Mouse (Mus musculus): ENCODE results near the gene Mef2b. TPM values are rescaled to one million over a fixed set of nuclear protein-coding genes. Genes with fewer than 3 reads are reported as not detected.
"Not testable (repeated sequence)": the region's sequence is repeated elsewhere in the genome, so short reads cannot be mapped to it uniquely, and the experiment has no call there.

Gene Mef2b
- total and polyA plus RNA-seq, 2 experiments: 0.09 TPM; not detected in 1

- Histone ChIP-seq H3K79me2 (ENCODE audit: control insufficient read depth, insufficient read depth, low read length) (peaks cover 17% of the 10 kb centered on the region; the same call in 1 of the 2 replicates), H3K4me3 (ENCODE audit: insufficient read depth, low read depth, low read length) (no peak overlapping the region), H3K27me3 (ENCODE audit: control insufficient read depth, insufficient read depth, low read length) (no peaks in the 10 kb centered on the region), H3K9ac (ENCODE audit: low read depth, low read length) (no peak overlapping the region), H3K36me3 (ENCODE audit: control insufficient read depth, insufficient read depth, low read length) (no peaks in the 10 kb centered on the region), H3K4me1 (ENCODE audit: control insufficient read depth, insufficient read depth, low read length) (peaks cover 22% of the 10 kb centered on the region), H3K27ac (replicated peaks; ENCODE audit: insufficient read depth, low read depth, low read length) (no peak overlapping the region)
- 76% methylated on average over 3 of the region's 3 CpGs for WGBS
- DNase-seq (ENCODE audit: extremely low read depth, low read depth, low spot score): no peak
- TF ChIP-seq CTCF (IDR thresholded peaks at IDR 0.05; ENCODE audit: low read depth, low read length): no peak
Observed at GRCm38 (mm10) chr8:70214411-70214810, 74.9 kb downstream of the Mef2b start.

GRCm38 (mm10) chr8:70215092-70215491, 75.6 kb downstream of the Mef2b start:
- 84% methylated on average over 5 of the region's 5 CpGs for WGBS
- H3K36me3 ChIP-seq (ENCODE audit: control insufficient read depth, insufficient read depth, low read length): no peaks in the 10 kb centered on the region
- DNase-seq (ENCODE audit: extremely low read depth, low read depth, low spot score): no peak
- peaks cover 26% of the 10 kb centered on the region for H3K4me1 ChIP-seq (ENCODE audit: control insufficient read depth, insufficient read depth, low read length)
- peaks cover 16% of the 10 kb centered on the region; the same call in 1 of the 2 replicates for H3K79me2 ChIP-seq (ENCODE audit: control insufficient read depth, insufficient read depth, low read length)
- H3K9ac ChIP-seq (ENCODE audit: low read depth, low read length): no peak overlapping the region
- H3K4me3 ChIP-seq (ENCODE audit: insufficient read depth, low read depth, low read length): no peak overlapping the region
- no peaks in the 10 kb centered on the region for H3K27me3 ChIP-seq (ENCODE audit: control insufficient read depth, insufficient read depth, low read length)
- no peak for TF ChIP-seq POLR2A (IDR thresholded peaks at IDR 0.05; ENCODE audit: extremely low read depth, insufficient read depth, low read length)
- H3K27ac ChIP-seq (replicated peaks; ENCODE audit: insufficient read depth, low read depth, low read length): no peak overlapping the region

- H3K79me2 ChIP-seq (ENCODE audit: control insufficient read depth, insufficient read depth, low read length); H3K9ac ChIP-seq (ENCODE audit: low read depth, low read length); H3K36me3 ChIP-seq (ENCODE audit: control insufficient read depth, insufficient read depth, low read length); H3K4me3 ChIP-seq (ENCODE audit: insufficient read depth, low read depth, low read length); H3K27me3 ChIP-seq (ENCODE audit: control insufficient read depth, insufficient read depth, low read length); DNase-seq (ENCODE audit: extremely low read depth, low read depth, low spot score); H3K27ac ChIP-seq (replicated peaks; ENCODE audit: insufficient read depth, low read depth, low read length): not testable (repeated sequence)
- WGBS: 49% methylated on average over 3 of the region's 3 CpGs
- H3K4me1 ChIP-seq (ENCODE audit: control insufficient read depth, insufficient read depth, low read length): peaks cover 35% of the 10 kb centered on the region
Observed at GRCm38 (mm10) chr8:70216161-70216560, 76.7 kb downstream of the Mef2b start.

- peaks cover 38% of the 10 kb centered on the region for H3K4me1 ChIP-seq (ENCODE audit: control insufficient read depth, insufficient read depth, low read length)
- DNase-seq (ENCODE audit: extremely low read depth, low read depth, low spot score): peak; percentile 84
- H3K4me3 ChIP-seq (ENCODE audit: insufficient read depth, low read depth, low read length): no peak overlapping the region
- peaks cover 5% of the 10 kb centered on the region; the same call in 1 of the 2 replicates for H3K79me2 ChIP-seq (ENCODE audit: control insufficient read depth, insufficient read depth, low read length)
- no peak overlapping the region; the same call in 1 of the 2 replicates for H3K27ac ChIP-seq (replicated peaks; ENCODE audit: insufficient read depth, low read depth, low read length)
- H3K9ac ChIP-seq (ENCODE audit: low read depth, low read length): no peak overlapping the region
- TF ChIP-seq POLR2A (IDR thresholded peaks at IDR 0.05; ENCODE audit: extremely low read depth, insufficient read depth, low read length) (no peak), CTCF (IDR thresholded peaks at IDR 0.05; ENCODE audit: low read depth, low read length) (no peak)
- H3K27me3 ChIP-seq (ENCODE audit: control insufficient read depth, insufficient read depth, low read length): no peaks in the 10 kb centered on the region
- 32% methylated on average over 1 of the region's 1 CpGs for WGBS
- H3K36me3 ChIP-seq (ENCODE audit: control insufficient read depth, insufficient read depth, low read length): no peaks in the 10 kb centered on the region
Observed at GRCm38 (mm10) chr8:70216566-70216965, 77.1 kb downstream of the Mef2b start.

Other genes with a start within 250 kb of the Mef2b start
- gene Tssk6, start 237.5 kb upstream of the Mef2b start, total RNA-seq (2014; rRNA removed): not detected in 2 replicates
- gene Tssk6, start 237.5 kb upstream of the Mef2b start, polyA plus RNA-seq (2012; rRNA removed): 0.09 TPM in 1 of 2 replicates, not detected in the other
- gene Ndufa13, start 237.2 kb upstream of the Mef2b start, total RNA-seq (2014; rRNA removed): 132 and 141 TPM in 2 replicates
- 206 and 221 TPM in 2 replicates for gene Ndufa13, start 237.2 kb upstream of the Mef2b start, polyA plus RNA-seq (2012; rRNA removed)
- 0.20 and 0.83 TPM in 2 replicates for gene Yjefn3, start 237.0 kb upstream of the Mef2b start, total RNA-seq (2014; rRNA removed)
- 1.4 and 2.0 TPM in 2 replicates for gene Yjefn3, start 237.0 kb upstream of the Mef2b start, polyA plus RNA-seq (2012; rRNA removed)
- 11.2 and 16.8 TPM in 2 replicates for gene Gatad2a, start 143.3 kb upstream of the Mef2b start, total RNA-seq (2014; rRNA removed)
- gene Gatad2a, start 143.3 kb upstream of the Mef2b start, polyA plus RNA-seq (2012; rRNA removed): 35.0 and 35.5 TPM in 2 replicates
- 18.0 and 24.4 TPM in 2 replicates for gene Mau2, start 97.0 kb upstream of the Mef2b start, total RNA-seq (2014; rRNA removed)
- 30.1 and 40.5 TPM in 2 replicates for gene Mau2, start 97.0 kb upstream of the Mef2b start, polyA plus RNA-seq (2012; rRNA removed)
- gene Sugp1, start 96.9 kb upstream of the Mef2b start, total RNA-seq (2014; rRNA removed): 5.1 and 5.6 TPM in 2 replicates
- gene Sugp1, start 96.9 kb upstream of the Mef2b start, polyA plus RNA-seq (2012; rRNA removed): 5.1 and 5.3 TPM in 2 replicates
- 43.8 and 67.9 TPM in 2 replicates for gene Tm6sf2, start 66.8 kb upstream of the Mef2b start, total RNA-seq (2014; rRNA removed)
- gene Tm6sf2, start 66.8 kb upstream of the Mef2b start, polyA plus RNA-seq (2012; rRNA removed): 152 and 203 TPM in 2 replicates
- gene Hapln4, start 56.3 kb upstream of the Mef2b start, total RNA-seq (2014; rRNA removed): 2.2 and 4.2 TPM in 2 replicates
- 4.4 and 8.8 TPM in 2 replicates for gene Hapln4, start 56.3 kb upstream of the Mef2b start, polyA plus RNA-seq (2012; rRNA removed)
- gene Ncan, start 18.8 kb upstream of the Mef2b start, total RNA-seq (2014; rRNA removed): under 0.01 TPM in 1 of 2 replicates, not detected in the other
- gene Ncan, start 18.8 kb upstream of the Mef2b start, polyA plus RNA-seq (2012; rRNA removed): not detected in 2 replicates
- gene Nr2c2ap, start 8.4 kb upstream of the Mef2b start, total RNA-seq (2014; rRNA removed): 3.3 and 4.4 TPM in 2 replicates
- gene Nr2c2ap, start 8.4 kb upstream of the Mef2b start, polyA plus RNA-seq (2012; rRNA removed): 15.0 and 16.6 TPM in 2 replicates
- 9.4 and 13.6 TPM in 2 replicates for gene Rfxank, start 557 bp upstream of the Mef2b start, total RNA-seq (2014; rRNA removed)
- gene Rfxank, start 557 bp upstream of the Mef2b start, polyA plus RNA-seq (2012; rRNA removed): 16.0 and 27.8 TPM in 2 replicates
- gene Borcs8, start 212 bp upstream of the Mef2b start, total RNA-seq (2014; rRNA removed): 20.1 and 20.7 TPM in 2 replicates
- gene Borcs8, start 212 bp upstream of the Mef2b start, polyA plus RNA-seq (2012; rRNA removed): 53.4 and 55.0 TPM in 2 replicates
- gene Tmem161a, start 32.6 kb downstream of the Mef2b start, total RNA-seq (2014; rRNA removed): 18.3 and 20.4 TPM in 2 replicates
- gene Tmem161a, start 32.6 kb downstream of the Mef2b start, polyA plus RNA-seq (2012; rRNA removed): 40.4 and 60.4 TPM in 2 replicates
- 31.4 and 48.5 TPM in 2 replicates for gene Slc25a42, start 72.6 kb downstream of the Mef2b start, total RNA-seq (2014; rRNA removed)
- 96.9 and 117 TPM in 2 replicates for gene Slc25a42, start 72.6 kb downstream of the Mef2b start, polyA plus RNA-seq (2012; rRNA removed)
- 5.3 and 7.0 TPM in 2 replicates for gene Sugp2, start 94.5 kb downstream of the Mef2b start, total RNA-seq (2014; rRNA removed)
- gene Sugp2, start 94.5 kb downstream of the Mef2b start, polyA plus RNA-seq (2012; rRNA removed): 9.7 and 12.4 TPM in 2 replicates
- gene Armc6, start 94.8 kb downstream of the Mef2b start, total RNA-seq (2014; rRNA removed): 4.4 and 6.2 TPM in 2 replicates
- 9.6 and 11.6 TPM in 2 replicates for gene Armc6, start 94.8 kb downstream of the Mef2b start, polyA plus RNA-seq (2012; rRNA removed)
- gene Homer3, start 143.1 kb downstream of the Mef2b start, total RNA-seq (2014; rRNA removed): 1.4 and 2.6 TPM in 2 replicates
- gene Homer3, start 143.1 kb downstream of the Mef2b start, polyA plus RNA-seq (2012; rRNA removed): 3.1 and 3.7 TPM in 2 replicates
- 19.3 and 22.7 TPM in 2 replicates for gene Ddx49, start 162.8 kb downstream of the Mef2b start, total RNA-seq (2014; rRNA removed)
- gene Ddx49, start 162.8 kb downstream of the Mef2b start, polyA plus RNA-seq (2012; rRNA removed): 24.4 and 36.5 TPM in 2 replicates
- 169 and 197 TPM in 2 replicates for gene Cope, start 162.8 kb downstream of the Mef2b start, total RNA-seq (2014; rRNA removed)
- gene Cope, start 162.8 kb downstream of the Mef2b start, polyA plus RNA-seq (2012; rRNA removed): 327 and 394 TPM in 2 replicates
- not detected in 2 replicates for gene Cers1, start 176.1 kb downstream of the Mef2b start, total RNA-seq (2014; rRNA removed)
- gene Cers1, start 176.1 kb downstream of the Mef2b start, polyA plus RNA-seq (2012; rRNA removed): 0.04 TPM in 2 replicates
- gene Gdf1, start 190.1 kb downstream of the Mef2b start, total RNA-seq (2014; rRNA removed): not detected in 2 replicates
- gene Gdf1, start 190.1 kb downstream of the Mef2b start, polyA plus RNA-seq (2012; rRNA removed): not detected in 2 replicates
- 19.0 and 26.3 TPM in 2 replicates for gene Upf1, start 213.6 kb downstream of the Mef2b start, total RNA-seq (2014; rRNA removed)
- 20.3 and 22.3 TPM in 2 replicates for gene Upf1, start 213.6 kb downstream of the Mef2b start, polyA plus RNA-seq (2012; rRNA removed)
- not detected in 2 replicates for gene Comp, start 233.8 kb downstream of the Mef2b start, total RNA-seq (2014; rRNA removed)
- gene Comp, start 233.8 kb downstream of the Mef2b start, polyA plus RNA-seq (2012; rRNA removed): 0.24 TPM in 1 of 2 replicates, not detected in the other